Mouse (Mus musculus) lung, postnatal 0 days (tissue): ENCODE results near the gene Cybrd1.

ENCODE experiments used
- CTCF ChIP-seq: IDR thresholded peaks from 2 replicates; pipeline ENCODE4 v1.5.1; 2016; ENCODE audit warnings: antibody characterized with exemption, mild to moderate bottlenecking
- EP300 ChIP-seq: IDR thresholded peaks from 2 replicates; pipeline ENCODE4 v1.6.1; 2016; ENCODE audit warnings: antibody characterized with exemption, mild to moderate bottlenecking, control low read depth

GRCm38 (mm10) chr2:71131866-71132496 is 14.3 kb downstream of the Cybrd1 start:
- TF ChIP-seq CTCF (no peak), EP300 (no peak)
